30 mouse cellular contexts compared by ENCODE assay signal in genomic region chr12:25177827-25178226, GRCm38 (mm10).
DNase-seq lines count a peak whose midpoint lies in the region; ATAC-seq and TF ChIP-seq lines count a peak whose summit lies in the region.
"Had no signal": no experiment of that assay in that cellular context is flagged by ENCODE, and none has a peak within 500 bp of the region (broad histone marks: within the 10 kb centered on the region; RNA-seq: fewer than 3 reads in every experiment).

No protein-coding gene starts in this region.

- DNase-seq in liver, adult 2 months (ENCODE audit: extremely low read depth, low read depth, low spot score): peak; percentile 33
- peak; percentile 41 for DNase-seq in A20 (ENCODE audit: low read depth, low spot score)
- no peak for DNase-seq in right cerebral cortex, postnatal 36 days (ENCODE audit: low spot score in 2 of 2)
- no peak for DNase-seq in heart, postnatal 14 days
- DNase-seq: adrenal gland, adult 2 months; cerebellum, adult 11 months; cerebellum, adult 9-10 months; forebrain, postnatal 0 days; heart, postnatal 36 days; kidney, adult 18-20 months; kidney, postnatal 25 days; lung, adult 2 months; lung, postnatal 14 days; spleen, adult 18-20 months had no signal

- no peaks in the 10 kb centered on the region for H3K27me3 ChIP-seq in liver, adult 2 months (ENCODE audit: control insufficient read depth, insufficient read depth, low read length)
- H3K27me3 ChIP-seq in liver, embryonic 12.5 days (replicated peaks): no peaks in the 10 kb centered on the region
- no peaks in the 10 kb centered on the region for H3K27me3 ChIP-seq in hindbrain, embryonic 13.5 days
- H3K27me3 ChIP-seq: forebrain, embryonic 12.5 days; heart, embryonic 15.5 days; kidney, embryonic 15.5 days; limb, embryonic 13.5 days; midbrain, embryonic 12.5 days; neural tube, embryonic 13.5 days had no signal

- no peak for ATAC-seq in liver, embryonic 12.5 days
- peak; percentile 92 for ATAC-seq in granulocyte monocyte progenitor cell, adult 5-6 weeks (replicated peaks; ENCODE audit: poor library complexity, severe bottlenecking)
- peak; percentile 93 for ATAC-seq in megakaryocyte progenitor cell, adult 5-6 weeks (replicated peaks; ENCODE audit: poor library complexity)
- ATAC-seq in hindbrain, embryonic 13.5 days (ENCODE audit: low FRiP score): no peak
- ATAC-seq: CD4-positive, CD25-positive, alpha-beta regulatory T cell, adult 4 months; forebrain, postnatal 0 days; hindbrain, embryonic 16.5 days had no signal

- intact Hi-C loops in heart, postnatal 14 days (cut with DNase I): no loop called here

- H3K36me3 ChIP-seq in liver, adult 2 months (ENCODE audit: control insufficient read depth, insufficient read depth, low read length): no peaks in the 10 kb centered on the region
- no peaks in the 10 kb centered on the region for H3K36me3 ChIP-seq in liver, embryonic 12.5 days
- H3K36me3 ChIP-seq in hindbrain, embryonic 13.5 days: no peaks in the 10 kb centered on the region
- H3K36me3 ChIP-seq: forebrain, embryonic 12.5 days; heart, embryonic 10.5 days; heart, embryonic 15.5 days; kidney, embryonic 15.5 days; limb, embryonic 13.5 days; midbrain, embryonic 12.5 days; neural tube, embryonic 13.5 days had no signal

- H3K27ac ChIP-seq in liver, adult 2 months (replicated peaks; ENCODE audit: insufficient read depth, low read depth, low read length): no peak overlapping the region
- H3K27ac ChIP-seq in liver, embryonic 12.5 days: no peak overlapping the region
- no peak overlapping the region for H3K27ac ChIP-seq in hindbrain, embryonic 13.5 days
- H3K27ac ChIP-seq: forebrain, embryonic 12.5 days; heart, embryonic 10.5 days; heart, embryonic 15.5 days; kidney, embryonic 15.5 days; layer of hippocampus, adult 2 months; limb, embryonic 13.5 days; midbrain, embryonic 12.5 days; neural tube, embryonic 13.5 days had no signal

- no peak overlapping the region for H3K9ac ChIP-seq in liver, adult 2 months (ENCODE audit: low read depth, low read length)
- H3K9ac ChIP-seq in liver, embryonic 12.5 days: no peak overlapping the region
- H3K9ac ChIP-seq in hindbrain, embryonic 13.5 days: no peak overlapping the region
- H3K9ac ChIP-seq: forebrain, embryonic 12.5 days; forebrain, postnatal 0 days; heart, embryonic 15.5 days; kidney, embryonic 15.5 days; limb, embryonic 13.5 days; midbrain, embryonic 12.5 days; neural tube, embryonic 13.5 days had no signal

- H3K79me2 ChIP-seq in liver, adult 2 months (ENCODE audit: control insufficient read depth, insufficient read depth, low read length): no peaks in the 10 kb centered on the region

- no peaks in the 10 kb centered on the region; the same call in 1 of the 2 replicates for H3K9me3 ChIP-seq in liver, embryonic 12.5 days (replicated peaks)
- H3K9me3 ChIP-seq in hindbrain, embryonic 13.5 days: no peaks in the 10 kb centered on the region
- H3K9me3 ChIP-seq: heart, embryonic 10.5 days; heart, embryonic 15.5 days; kidney, embryonic 15.5 days; neural tube, embryonic 13.5 days had no signal

- H3K4me3 ChIP-seq in liver, adult 2 months (ENCODE audit: insufficient read depth, low read depth, low read length): no peak overlapping the region
- no peak overlapping the region for H3K4me3 ChIP-seq in liver, embryonic 12.5 days
- no peak overlapping the region for H3K4me3 ChIP-seq in hindbrain, embryonic 13.5 days
- H3K4me3 ChIP-seq: erythroblast, embryonic 14.5 days; forebrain, embryonic 12.5 days; heart, embryonic 10.5 days; heart, embryonic 15.5 days; kidney, embryonic 15.5 days; layer of hippocampus, adult 2 months; limb, embryonic 13.5 days; megakaryocyte, embryonic 14.5 days; midbrain, embryonic 12.5 days; neural tube, embryonic 13.5 days had no signal

- no peak overlapping the region for H3K4me2 ChIP-seq in liver, embryonic 12.5 days
- H3K4me2 ChIP-seq in hindbrain, embryonic 13.5 days: no peak overlapping the region
- H3K4me2 ChIP-seq: forebrain, embryonic 12.5 days; heart, embryonic 15.5 days; kidney, embryonic 15.5 days; limb, embryonic 13.5 days; midbrain, embryonic 12.5 days; neural tube, embryonic 13.5 days had no signal

- TF ChIP-seq CTCF in liver, adult 2 months (IDR thresholded peaks at IDR 0.05; ENCODE audit: low read depth, low read length): no peak

- no peak for TF ChIP-seq POLR2A in liver, adult 2 months (IDR thresholded peaks at IDR 0.05; ENCODE audit: extremely low read depth, insufficient read depth, low read length)

- peaks cover 12% of the 10 kb centered on the region for H3K4me1 ChIP-seq in liver, adult 2 months (ENCODE audit: control insufficient read depth, insufficient read depth, low read length)
- no peaks in the 10 kb centered on the region for H3K4me1 ChIP-seq in liver, embryonic 12.5 days
- H3K4me1 ChIP-seq in hindbrain, embryonic 13.5 days (replicated peaks): peaks cover 7% of the 10 kb centered on the region
- H3K4me1 ChIP-seq: midbrain, embryonic 12.5 days; neural tube, embryonic 13.5 days had no signal

- 59% methylated on average over 3 of the region's 3 CpGs for WGBS in liver, adult 2 months
- 49% methylated on average over 3 of the region's 3 CpGs for WGBS in liver, embryonic 12.5 days (ENCODE audit: insufficient replicate concordance)
- 75% methylated on average over 3 of the region's 3 CpGs for WGBS in hindbrain, embryonic 13.5 days

Comparison
In these comparisons a context has a peak if more than half of its experiments do, and no peak if none do; other contexts are left out.
1. DNase-seq: peak in liver, adult 2 months (single experiment) and A20 (single experiment); none in right cerebral cortex, postnatal 36 days (0 of 2) and heart, postnatal 14 days (0 of 2).
2. ATAC-seq: peak in granulocyte monocyte progenitor cell, adult 5-6 weeks (single experiment) and megakaryocyte progenitor cell, adult 5-6 weeks (single experiment); none in liver, embryonic 12.5 days (single experiment) and hindbrain, embryonic 13.5 days (single experiment).